Mouse (Mus musculus) urinary bladder, postnatal 14 days (tissue): ENCODE measurements around the gene Asb6.

ENCODE experiments used
- DNase-seq: peaks from one replicate; pipeline ENCODE4 v3.0.0; 2021; ENCODE audit warnings: low spot score

The Asb6 gene

GRCm38 (mm10) chr2:30796382-30796781 is 33.8 kb downstream of the Asb6 start:
- peak; percentile 81 for DNase-seq

GRCm38 (mm10) chr2:30795889-30796275 is 34.3 kb downstream of the Asb6 start:
- no peak for DNase-seq

DNA sequence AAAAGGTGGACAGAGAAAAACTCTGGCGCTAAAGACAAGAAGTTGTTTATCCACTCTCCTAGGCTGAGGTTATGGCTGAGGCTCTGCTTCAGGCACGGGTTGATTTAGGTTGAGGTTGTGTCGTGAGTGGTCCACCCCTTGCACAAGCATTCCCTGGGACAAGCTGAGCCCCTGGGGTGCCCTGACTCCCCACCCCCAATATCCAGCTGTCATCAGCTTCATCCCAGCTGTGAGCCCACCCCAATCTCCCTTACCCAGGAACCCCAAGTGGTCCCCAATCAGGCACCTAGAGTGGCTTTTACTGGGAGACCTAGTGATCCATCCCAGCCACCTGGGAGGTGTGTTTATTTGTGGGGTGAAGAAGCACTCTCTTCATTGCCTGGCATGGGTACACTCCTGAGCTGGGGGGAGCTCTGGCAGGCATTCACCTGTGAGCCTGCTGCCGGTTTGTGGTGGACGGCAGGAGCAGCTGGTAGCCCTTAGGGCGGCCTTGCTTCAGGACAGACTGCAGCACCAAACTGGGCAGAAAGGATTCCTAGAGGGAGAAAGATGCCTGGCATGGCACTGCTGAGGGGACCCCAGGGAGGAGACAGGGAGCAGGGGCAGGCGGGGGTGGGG is 34.8 kb downstream of the Asb6 start:
- DNase-seq, result no peak

DNA sequence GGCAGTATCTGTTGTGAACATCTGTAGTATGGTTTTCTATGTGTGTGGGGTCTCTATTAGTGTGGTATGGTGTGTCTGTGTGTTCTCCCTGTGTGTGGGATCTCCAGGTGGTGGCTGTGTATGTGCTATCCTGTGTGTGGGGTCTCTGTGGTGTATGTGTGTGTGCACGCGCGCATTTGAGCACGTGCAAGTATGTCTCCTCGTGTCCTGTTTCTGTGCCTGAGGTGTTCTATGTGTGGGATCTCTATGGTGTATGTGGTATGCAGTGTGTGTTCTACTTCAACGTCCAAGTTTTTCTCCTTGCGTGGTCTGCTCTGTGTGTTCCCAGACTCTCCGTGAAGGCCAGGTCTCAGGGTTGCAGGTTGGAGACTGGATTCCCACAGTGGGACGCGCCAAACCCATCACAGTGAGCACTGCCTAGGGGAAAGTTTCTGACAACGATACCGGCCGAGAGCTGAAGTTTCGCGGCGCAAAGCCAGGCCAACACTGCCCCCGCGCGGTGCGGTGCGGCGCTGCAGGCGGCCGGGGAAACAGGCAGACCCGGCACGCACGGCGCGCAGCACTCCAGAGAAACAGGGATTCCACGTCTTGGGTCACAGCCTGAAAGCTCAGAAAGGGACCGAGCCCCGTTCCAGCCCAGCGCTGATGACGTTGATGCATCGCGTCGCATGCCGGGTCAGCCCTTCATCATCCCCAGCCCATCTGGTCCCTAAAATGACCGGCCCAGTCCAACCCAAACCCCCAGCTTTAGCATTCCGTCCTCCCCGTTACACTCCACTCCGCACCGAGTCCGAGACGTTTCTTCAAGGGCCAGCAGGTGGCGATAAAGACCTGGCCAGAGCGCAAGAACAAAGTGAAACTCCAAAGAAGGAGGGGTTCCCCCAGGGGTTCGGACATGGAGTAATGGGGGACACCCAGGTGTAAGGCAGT is 35.7 kb downstream of the Asb6 start:
- DNase-seq, result peak; percentile 95

DNA sequence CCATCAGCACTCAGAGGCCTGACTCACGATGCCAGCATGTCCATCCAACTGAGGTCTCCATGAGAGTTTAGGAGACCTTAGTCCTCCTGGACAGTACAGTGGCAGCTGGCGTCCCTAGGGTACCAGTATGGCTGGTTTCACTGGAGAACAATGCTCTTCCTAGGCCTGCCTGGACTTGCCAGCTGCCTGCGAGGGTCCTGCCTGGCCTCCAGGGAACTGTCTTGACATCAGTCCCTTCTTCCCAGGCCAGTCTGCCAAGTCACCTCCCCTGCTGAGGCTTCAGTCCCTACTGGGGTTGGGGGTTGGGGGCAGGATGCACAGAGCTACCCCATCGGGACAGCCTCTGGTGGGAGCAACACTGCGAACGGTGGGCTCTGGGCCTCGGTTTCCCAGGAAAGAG is 38.1 kb downstream of the Asb6 start:
- no peak for DNase-seq

DNA sequence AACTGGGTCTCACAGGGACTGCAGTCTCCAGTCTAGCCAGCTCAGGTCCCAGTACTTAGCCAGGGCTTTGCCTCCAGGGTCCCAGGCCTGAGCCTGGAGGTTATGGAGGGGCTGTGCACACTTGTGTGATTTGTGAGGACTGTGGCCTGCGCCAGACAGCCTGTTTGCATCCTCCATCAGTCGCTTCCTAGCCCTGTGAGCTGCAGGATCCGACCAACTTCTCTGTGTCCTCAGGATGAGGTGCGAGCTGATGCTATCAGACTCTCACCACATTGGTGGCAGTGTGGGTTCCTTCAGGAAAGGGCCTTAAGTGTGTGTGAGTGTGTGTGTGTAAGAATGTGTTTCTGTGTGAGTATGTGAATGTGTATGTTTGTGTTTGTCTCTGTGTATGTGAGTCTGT is 42.7 kb downstream of the Asb6 start:
- no peak for DNase-seq

DNA sequence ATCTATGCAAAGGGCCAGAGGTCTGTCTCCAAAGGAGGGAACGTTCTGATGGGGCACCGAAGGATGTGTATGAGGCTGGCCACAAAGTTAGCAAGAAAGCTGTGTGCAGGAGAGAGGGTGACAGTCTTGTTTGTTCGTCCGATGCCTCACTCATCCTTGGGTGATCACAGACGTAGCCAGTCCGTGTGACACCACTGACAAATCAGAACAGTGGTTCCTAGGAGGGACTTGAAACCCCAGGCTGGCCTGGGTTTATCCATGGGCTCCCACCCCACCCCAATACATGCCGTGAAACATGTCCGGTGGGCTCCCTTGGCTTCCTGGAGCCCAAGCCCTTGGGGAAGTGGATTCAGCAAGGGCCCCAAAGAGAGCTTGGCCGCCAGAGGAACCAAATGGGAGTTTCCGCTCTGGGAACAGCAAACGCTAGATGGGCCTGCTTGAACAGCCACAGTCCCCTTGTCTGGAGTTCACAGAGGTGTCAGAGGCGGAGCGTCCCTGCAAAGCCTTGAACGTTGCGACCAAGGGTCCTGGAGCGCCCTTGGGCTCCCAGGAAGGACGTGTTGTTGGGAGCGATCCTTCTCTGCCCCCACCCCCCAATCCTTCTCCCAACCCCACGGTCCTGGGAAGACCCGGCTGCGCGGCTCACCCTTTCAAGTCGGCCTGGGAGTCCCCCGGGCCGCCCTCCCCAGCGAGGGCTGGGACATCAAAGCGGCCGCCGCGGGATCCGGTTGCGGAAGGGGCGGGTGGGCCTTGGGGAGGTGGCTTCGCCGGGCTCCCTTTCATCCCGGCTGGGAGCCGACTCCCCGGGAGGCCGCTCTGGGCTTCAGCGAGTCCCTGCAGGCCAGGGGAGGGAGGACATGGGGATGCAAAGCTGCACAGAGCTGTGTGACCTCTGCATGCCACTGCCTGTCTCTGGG is 45.8 kb downstream of the Asb6 start:
- DNase-seq, result peak; percentile 65

DNA sequence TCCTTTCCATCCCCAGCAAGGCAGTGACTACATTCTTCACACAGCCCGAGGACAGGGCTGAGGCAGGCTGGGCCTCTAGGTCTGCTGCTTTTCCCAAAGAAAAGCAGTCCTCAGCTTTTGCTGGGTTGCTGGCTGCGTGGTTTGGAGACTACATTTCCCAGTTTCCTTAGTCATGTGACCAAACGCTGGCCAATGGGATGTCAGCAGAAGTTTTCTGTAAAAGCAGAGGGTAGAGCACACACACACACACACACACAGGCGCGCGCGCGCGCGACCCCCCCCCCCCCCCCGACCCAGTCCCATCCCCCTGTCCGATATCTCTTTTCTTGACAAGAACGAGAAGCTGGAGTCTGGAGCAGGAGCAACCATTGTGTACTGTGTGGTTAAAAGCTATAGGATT is 46.8 kb downstream of the Asb6 start:
- DNase-seq, result peak; percentile 75

DNA sequence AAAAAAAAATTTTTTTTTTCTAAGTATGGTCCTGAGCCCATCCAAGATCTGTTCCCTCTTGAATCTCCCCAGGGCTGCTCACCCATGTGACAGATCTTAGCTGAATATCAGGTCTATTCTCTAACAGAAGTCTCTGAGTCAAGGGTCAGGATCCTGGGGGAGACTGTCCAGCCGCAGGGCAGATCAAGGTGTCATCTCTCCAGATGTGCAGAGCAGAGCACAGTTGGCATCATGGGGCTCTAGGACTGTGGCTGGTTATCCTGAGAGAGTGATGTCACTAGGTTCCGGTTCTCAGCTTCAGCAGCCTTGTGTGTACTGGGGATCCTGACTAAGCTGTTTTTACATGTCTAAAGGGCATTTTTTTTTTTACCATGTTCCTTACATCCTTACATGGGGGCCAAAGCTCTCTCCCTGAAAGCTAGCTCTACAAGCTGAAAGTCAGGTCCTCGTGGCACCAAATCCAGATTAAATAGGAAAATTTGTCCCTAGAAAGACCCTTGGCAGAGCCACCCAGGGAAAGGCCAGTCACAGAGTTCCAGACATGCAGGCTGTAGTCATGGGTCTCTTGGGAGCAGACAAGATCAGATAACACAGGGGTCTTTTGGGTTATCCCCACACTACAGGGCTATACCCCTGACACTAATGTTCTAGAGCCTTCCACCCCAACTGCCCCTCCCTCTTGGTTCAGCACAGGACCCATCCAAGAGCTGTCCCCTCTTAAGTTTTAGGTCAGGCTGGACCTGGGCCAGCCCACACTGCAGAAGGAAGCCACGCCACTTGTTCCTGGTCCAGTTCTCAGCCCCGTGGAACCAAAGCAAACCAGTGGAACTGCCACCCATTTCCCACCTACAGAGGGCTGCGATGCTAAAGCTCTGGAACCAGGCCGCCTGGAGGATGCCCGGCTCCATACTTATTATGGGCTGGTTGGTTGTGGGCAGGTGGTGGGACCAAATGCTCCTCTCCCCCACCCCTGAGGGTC is 47.5 kb downstream of the Asb6 start:
- no peak for DNase-seq

- DNase-seq, result no peak
Observed at GRCm38 (mm10) chr2:30779241-30779640, 50.9 kb downstream of the Asb6 start.

GRCm38 (mm10) chr2:30778235-30778634 is 51.9 kb downstream of the Asb6 start:
- no peak for DNase-seq

- DNase-seq, result no peak
Observed at GRCm38 (mm10) chr2:30777266-30777665, 52.9 kb downstream of the Asb6 start.

- DNase-seq, result no peak
Observed at GRCm38 (mm10) chr2:30775955-30776354, 54.2 kb downstream of the Asb6 start.

- no peak for DNase-seq
Observed at GRCm38 (mm10) chr2:30773313-30774005, 56.7 kb downstream of the Asb6 start.
